Mouse (Mus musculus) thymus, adult 2 months (tissue): Measurements from ENCODE around the gene Plpp6.

ENCODE experiments used
- CTCF ChIP-seq: fragments of 200-500 bp; IDR thresholded peaks from 2 replicates; pipeline ENCODE4 v1.5.1; 2012; ENCODE audit warnings: mild to moderate bottlenecking, control low read depth, low read length, moderate library complexity, borderline replicate concordance; ENCODE audit not compliant: control insufficient read depth, poor library complexity, insufficient read depth; ENCODE audit errors: extremely low read depth
- POLR2A ChIP-seq: fragments of 200-500 bp; IDR thresholded peaks from 2 replicates; pipeline ENCODE4 v1.6.1; 2012; ENCODE audit warnings: mild to moderate bottlenecking, low read length, control low read depth, moderate library complexity; ENCODE audit not compliant: control insufficient read depth, poor library complexity, insufficient read depth; ENCODE audit errors: extremely low read depth

DNA sequence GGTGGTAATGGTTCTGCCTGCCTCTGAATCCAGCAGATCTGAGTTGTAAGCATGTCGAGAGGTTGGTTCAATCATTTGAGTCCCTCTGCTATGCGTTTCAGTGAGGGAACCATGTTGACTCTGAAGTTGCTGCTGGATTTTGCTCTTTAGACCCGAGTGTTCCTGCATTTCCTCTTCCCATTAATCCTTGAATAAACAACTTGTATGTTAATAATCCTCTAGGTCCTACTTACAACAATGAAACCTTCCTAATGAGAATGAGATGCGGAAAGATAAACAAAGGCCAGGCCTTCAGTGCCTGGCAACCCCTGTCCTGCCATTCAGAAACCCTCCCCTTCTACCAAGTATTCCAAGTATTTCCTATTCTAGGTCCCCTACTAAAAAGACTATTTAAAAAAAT is 47.3 kb upstream of the Plpp6 start:
- TF ChIP-seq CTCF (no peak), POLR2A (no peak)
